Mouse (Mus musculus) thymus, adult 2 months (tissue): ENCODE data around the gene Ino80b.

Experiments used
- CTCF ChIP-seq: fragments of 200-500 bp; IDR thresholded peaks from 2 replicates; pipeline ENCODE4 v1.5.1; 2012; ENCODE audit warnings: mild to moderate bottlenecking, control low read depth, low read length, moderate library complexity, borderline replicate concordance; ENCODE audit not compliant: control insufficient read depth, poor library complexity, insufficient read depth; ENCODE audit errors: extremely low read depth
- POLR2A ChIP-seq: fragments of 200-500 bp; IDR thresholded peaks from 2 replicates; pipeline ENCODE4 v1.6.1; 2012; ENCODE audit warnings: mild to moderate bottlenecking, low read length, control low read depth, moderate library complexity; ENCODE audit not compliant: control insufficient read depth, poor library complexity, insufficient read depth; ENCODE audit errors: extremely low read depth

DNA sequence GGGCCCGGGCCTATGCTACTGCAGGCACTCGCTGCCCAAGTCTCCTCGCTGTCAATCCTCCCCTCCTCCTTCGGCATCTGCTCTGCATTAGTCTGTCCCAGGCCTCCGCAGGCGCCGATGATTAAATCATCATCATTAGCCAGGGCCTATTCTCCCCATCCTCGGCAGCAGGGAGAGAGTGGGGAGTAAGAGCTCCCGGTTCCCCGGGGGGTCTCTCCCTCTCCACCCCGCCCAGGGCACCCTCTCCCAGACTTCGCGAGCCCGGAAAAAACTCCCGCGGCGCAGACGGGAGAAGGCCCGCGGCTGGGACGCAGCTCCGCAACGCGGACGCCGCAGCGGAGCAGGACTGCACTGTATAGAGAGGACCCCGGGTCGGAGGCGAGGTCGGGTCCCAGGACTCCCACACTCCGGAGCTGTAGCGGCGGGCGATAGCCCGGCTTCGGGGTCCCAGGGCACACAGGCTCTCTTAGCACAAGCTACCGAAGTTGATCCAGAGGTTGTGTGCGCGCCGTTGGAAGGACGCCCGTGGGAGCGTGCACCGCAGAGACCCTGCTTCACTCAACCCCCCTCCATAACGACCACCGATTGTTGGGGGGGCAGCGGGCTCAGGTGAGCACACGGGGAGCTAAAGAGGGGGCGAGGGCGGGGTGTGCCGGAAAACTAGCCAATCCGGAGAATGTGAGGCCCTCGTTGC is 47.5 kb downstream of the Ino80b start, which contains the start of gene Pcgf1:
- TF ChIP-seq CTCF (no peak), POLR2A (no peak)
